Mouse (Mus musculus): ENCODE results near the gene Qsox1.

Gene Qsox1

GRCm38 (mm10) chr1:155812581-155813499, at the start of gene Qsox1:
Gene Qsox1, minus strand, starts transcription at chr1:155812889.
- peak; percentile 82 to 84 for DNase-seq (ENCODE audit: low spot score in 2 of 2)

- DNase-seq (ENCODE audit: low spot score in 2 of 2): no peak
Observed at GRCm38 (mm10) chr1:155854926-155855702, 42.4 kb upstream of the Qsox1 start.

GRCm38 (mm10) chr1:155853009-155853408, 40.3 kb upstream of the Qsox1 start:
- DNase-seq (ENCODE audit: low spot score in 2 of 2): no peak

DNA sequence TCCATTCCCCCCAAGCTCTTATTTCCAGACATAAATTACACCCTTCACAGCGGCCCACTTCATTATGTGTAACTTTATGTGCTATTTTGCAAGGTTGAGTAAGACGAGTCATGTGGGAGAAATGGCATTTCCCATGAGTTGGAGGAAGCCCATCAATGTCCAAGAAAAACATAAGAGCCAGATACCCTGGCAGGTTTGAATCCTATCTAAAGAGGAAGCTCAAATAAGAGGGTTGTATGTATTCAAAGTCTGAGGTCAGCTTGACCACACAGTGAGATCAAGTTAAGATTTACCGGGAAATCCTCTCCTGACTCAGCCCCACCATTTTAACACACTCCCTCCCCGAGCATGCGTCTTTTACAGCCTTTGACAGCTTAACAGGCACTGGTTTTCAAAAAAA, 31.5 kb upstream of the Qsox1 start:
- no peak for DNase-seq (ENCODE audit: low spot score in 2 of 2)

GRCm38 (mm10) chr1:155843538-155843937, 30.8 kb upstream of the Qsox1 start:
- DNase-seq (ENCODE audit: low spot score in 2 of 2): no peak

- no peak for DNase-seq (ENCODE audit: low spot score in 2 of 2)
Observed at GRCm38 (mm10) chr1:155835667-155836066, 23.0 kb upstream of the Qsox1 start.

- DNase-seq (ENCODE audit: low spot score in 2 of 2): no peak
Observed at GRCm38 (mm10) chr1:155833610-155834009, 20.9 kb upstream of the Qsox1 start.

GRCm38 (mm10) chr1:155831958-155832357, 19.3 kb upstream of the Qsox1 start:
- DNase-seq (ENCODE audit: low spot score in 2 of 2): no peak

GRCm38 (mm10) chr1:155830861-155831260, 18.2 kb upstream of the Qsox1 start:
- no peak for DNase-seq (ENCODE audit: low spot score in 2 of 2)

GRCm38 (mm10) chr1:155827703-155828295, 15.1 kb upstream of the Qsox1 start:
- DNase-seq (ENCODE audit: low spot score in 2 of 2): no peak

DNA sequence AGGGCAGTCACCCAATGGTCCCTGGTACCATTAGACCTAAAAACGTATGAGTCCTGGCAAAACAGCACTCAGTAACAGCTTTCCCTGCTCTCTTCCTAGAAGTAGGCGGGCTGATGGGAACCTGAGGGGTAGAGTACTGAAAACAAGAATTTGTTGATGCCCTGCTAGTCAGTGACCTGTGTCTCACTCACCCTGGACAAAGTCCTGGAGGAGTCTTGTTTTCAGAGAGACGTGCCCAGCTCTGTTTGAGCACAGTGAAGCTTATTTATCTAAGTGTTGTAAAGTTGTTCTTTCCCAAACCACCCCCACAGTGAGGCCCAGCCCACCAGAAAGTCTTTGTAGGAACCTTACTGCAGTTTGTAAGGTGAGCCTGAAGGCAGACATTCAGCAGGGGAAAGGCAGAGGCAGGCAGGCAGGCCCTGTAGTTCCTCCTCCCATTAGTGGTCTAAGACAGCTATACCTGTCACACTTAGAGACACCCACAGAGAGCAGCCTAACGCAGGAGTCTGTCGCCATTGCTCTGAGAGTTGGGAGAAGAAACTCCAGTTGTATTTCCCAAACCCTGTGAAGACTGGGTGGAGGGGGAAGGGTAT, 14.2 kb upstream of the Qsox1 start:
- no peak for DNase-seq (ENCODE audit: low spot score in 2 of 2)

- no peak for DNase-seq (ENCODE audit: low spot score in 2 of 2)
Observed at GRCm38 (mm10) chr1:155825940-155826716, 13.4 kb upstream of the Qsox1 start.

- DNase-seq (ENCODE audit: low spot score in 2 of 2): no peak
Observed at GRCm38 (mm10) chr1:155820646-155821045, 8.0 kb upstream of the Qsox1 start.

- no peak for DNase-seq (ENCODE audit: low spot score in 2 of 2)
Observed at GRCm38 (mm10) chr1:155816167-155816566, 3.5 kb upstream of the Qsox1 start.

DNA sequence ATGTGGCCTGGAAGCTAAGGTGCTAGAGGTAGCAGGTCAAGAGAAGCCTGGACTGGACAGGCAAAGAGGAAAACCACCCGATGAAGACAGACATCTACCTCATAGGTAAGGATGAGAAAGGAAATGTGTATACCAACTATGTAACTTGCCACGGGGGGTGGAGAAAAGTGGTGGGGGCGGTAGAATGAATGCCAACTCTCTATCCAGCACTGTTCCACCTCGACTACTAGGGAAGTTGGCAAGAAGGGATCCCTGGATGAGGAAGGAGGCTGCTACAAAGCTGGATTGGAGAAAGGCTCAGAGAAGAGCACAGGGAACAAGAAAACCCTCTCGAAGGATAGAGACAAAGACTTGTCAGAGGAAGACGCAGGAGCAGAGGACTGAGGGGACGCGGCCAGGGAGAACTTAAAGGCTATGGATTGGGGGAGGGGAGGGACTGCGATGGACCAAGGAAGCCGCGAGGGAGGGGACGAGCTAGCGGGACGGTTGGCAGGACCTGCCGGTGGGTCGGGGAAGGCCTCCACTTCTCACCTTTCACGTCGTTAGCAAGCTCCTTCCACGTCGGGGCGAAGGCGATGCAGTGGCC, 601 bp downstream of the Qsox1 start:
- DNase-seq (ENCODE audit: low spot score in 2 of 2): no peak

GRCm38 (mm10) chr1:155810616-155811015, 2.1 kb downstream of the Qsox1 start:
- no peak for DNase-seq (ENCODE audit: low spot score in 2 of 2)

DNA sequence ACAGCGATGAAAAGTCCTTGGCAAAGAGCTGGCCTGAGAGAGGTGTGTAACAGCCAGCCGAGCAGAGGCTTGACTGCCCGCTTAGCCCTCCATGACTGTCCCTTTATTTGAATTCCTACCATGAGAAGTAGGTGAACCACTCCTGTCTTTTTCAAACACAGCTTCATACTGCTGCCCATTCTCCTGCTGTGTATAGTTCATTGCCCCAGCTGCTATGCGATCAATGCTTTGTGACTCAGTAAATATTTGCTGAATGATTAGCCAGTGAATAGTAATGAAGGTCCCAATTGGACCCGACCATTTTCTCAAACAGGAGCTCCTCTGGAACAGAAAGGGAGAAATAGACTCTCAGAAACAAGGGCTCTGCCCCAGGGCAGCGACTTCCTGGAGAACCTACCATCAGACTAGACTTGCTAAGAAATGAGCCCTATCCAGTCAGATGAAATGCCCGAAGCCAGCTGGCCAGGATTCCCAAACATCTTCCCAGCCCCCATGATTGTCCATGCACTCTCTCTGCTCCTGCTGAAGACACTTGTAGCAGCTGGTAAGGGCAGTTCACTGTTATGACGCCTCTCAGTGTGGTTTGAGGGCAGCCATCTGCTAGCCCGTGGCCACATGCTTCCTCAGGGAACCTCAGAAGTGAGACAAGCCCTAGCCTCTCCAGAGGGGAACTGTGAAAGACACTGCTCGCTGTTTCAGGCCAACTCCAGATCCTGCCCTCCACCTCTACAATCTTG, 2.8 kb downstream of the Qsox1 start:
- DNase-seq (ENCODE audit: low spot score in 2 of 2): peak in 1 of 2 experiments; percentile 24

GRCm38 (mm10) chr1:155808261-155808660, 4.4 kb downstream of the Qsox1 start:
- DNase-seq (ENCODE audit: low spot score in 2 of 2): no peak

- no peak for DNase-seq (ENCODE audit: low spot score in 2 of 2)
Observed at GRCm38 (mm10) chr1:155805607-155806006, 7.1 kb downstream of the Qsox1 start.
